Mouse (Mus musculus) midbrain, embryonic 10.5 days (tissue): ENCODE data around the gene Palm3. TPM values are rescaled to one million over a fixed set of nuclear protein-coding genes. Genes with fewer than 3 reads are reported as not detected.

Experiments used
- DNase-seq: peaks from one replicate; pipeline ENCODE4 v3.0.0-alpha.2; 2017; ENCODE audit warnings: low spot score
- H3K27ac ChIP-seq: fragments of 300-500 bp; sonication (generic); replicated peaks from 2 replicates; pipeline ENCODE4 v1.5.1; 2016; ENCODE audit warnings: mild to moderate bottlenecking
- H3K27me3 ChIP-seq: fragments of 300-500 bp; sonication (generic); 2 replicates; pipeline ENCODE4 v1.6.1; 2016; ENCODE audit warnings: low read depth, mild to moderate bottlenecking; ENCODE audit not compliant: poor library complexity, severe bottlenecking
- H3K36me3 ChIP-seq: fragments of 300-500 bp; sonication (generic); 2 replicates; pipeline ENCODE4 v1.6.1; 2016; ENCODE audit warnings: mild to moderate bottlenecking, moderate library complexity
- H3K4me1 ChIP-seq: fragments of 300-500 bp; sonication (generic); 2 replicates; pipeline ENCODE4 v1.6.1; 2016
- H3K4me3 ChIP-seq: fragments of 300-500 bp; sonication (generic); 2 replicates; pipeline ENCODE4 v1.5.1; 2016; ENCODE audit warnings: mild to moderate bottlenecking, moderate library complexity
- H3K9me3 ChIP-seq: fragments of 300-500 bp; sonication (generic); replicated peaks from 2 replicates; pipeline ENCODE4 v1.6.1; 2016; ENCODE audit warnings: mild to moderate bottlenecking
- WGBS: fragments of 180-500 bp; shearing (Covaris S2); methylation state at CpG from one replicate; pipeline ENCODE4 v1.1.7; 2016; 5-methylcytosine and 5-hydroxymethylcytosine counted together
- polyA plus RNA-seq: library from polyadenylated mRNA; unstranded; fragments of >200 nt; fragmentation: Nextera tagmentation; extraction: Ambion mirVana; gene quantifications from 2 replicates; pipeline ENCODE4 v1.2.1, GENCODE M21; 2016

Gene Palm3
- polyA plus RNA-seq, 1 experiment from 2014 or later = 7.9 TPM

- under 1% methylated on average over 51 of the region's 51 CpGs for WGBS
- Histone ChIP-seq H3K4me1 (peaks cover 40% of the 10 kb centered on the region), H3K27me3 (no peaks in the 10 kb centered on the region), H3K4me3 (peak within 1 kb of the TSS; percentile 90), H3K27ac (peak within 1 kb of the TSS; percentile 97), H3K9me3 (no peaks in the 10 kb centered on the region), H3K36me3 (no peaks in the 10 kb centered on the region)
- DNase-seq = peak; percentile 99
Observed at GRCm38 (mm10) chr8:84066291-84066930, 45.1 kb downstream of the Palm3 start, which contains the start of gene Rfx1. Gene Rfx1 (plus strand): TSS chr8:84066834.

GRCm38 (mm10) chr8:84067047-84067573, 45.8 kb downstream of the Palm3 start:
- no peaks in the 10 kb centered on the region for H3K9me3 ChIP-seq
- H3K4me3 ChIP-seq = peak overlapping the region; percentile 90
- H3K36me3 ChIP-seq = no peaks in the 10 kb centered on the region
- under 1% methylated on average over 58 of the region's 58 CpGs for WGBS
- H3K27ac ChIP-seq = peak overlapping the region; percentile 97
- peak; percentile 96 for DNase-seq
- no peaks in the 10 kb centered on the region for H3K27me3 ChIP-seq
- peaks cover 45% of the 10 kb centered on the region for H3K4me1 ChIP-seq

DNA sequence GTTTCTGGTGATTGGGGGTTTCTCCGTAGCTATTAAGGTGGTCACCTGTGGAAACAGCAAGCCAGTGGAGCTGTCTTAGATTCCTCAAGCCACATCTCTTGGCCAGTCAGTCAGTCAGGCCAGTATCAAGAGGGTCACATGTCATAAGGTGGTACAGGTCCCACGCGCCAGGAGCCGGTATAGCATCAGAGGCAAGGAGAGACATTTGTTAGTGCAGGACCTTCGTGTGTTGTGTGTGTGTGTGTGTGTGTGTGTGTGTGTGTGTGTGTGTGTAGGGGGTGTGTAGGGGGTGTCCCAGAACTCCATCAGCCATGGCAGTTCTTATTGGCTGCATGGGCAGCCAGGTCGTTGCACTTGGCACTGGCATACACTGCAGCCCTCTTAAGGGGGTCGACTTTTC, 46.6 kb downstream of the Palm3 start:
- WGBS = 92% methylated on average over 7 of the region's 7 CpGs
- H3K4me3 ChIP-seq = peak overlapping the region; percentile 90
- H3K9me3 ChIP-seq = no peaks in the 10 kb centered on the region
- peak overlapping the region; percentile 7; the same call in 1 of the 2 replicates for H3K27ac ChIP-seq
- H3K4me1 ChIP-seq = peaks cover 53% of the 10 kb centered on the region
- H3K27me3 ChIP-seq = no peaks in the 10 kb centered on the region
- H3K36me3 ChIP-seq = no peaks in the 10 kb centered on the region
- DNase-seq = no peak

DNA sequence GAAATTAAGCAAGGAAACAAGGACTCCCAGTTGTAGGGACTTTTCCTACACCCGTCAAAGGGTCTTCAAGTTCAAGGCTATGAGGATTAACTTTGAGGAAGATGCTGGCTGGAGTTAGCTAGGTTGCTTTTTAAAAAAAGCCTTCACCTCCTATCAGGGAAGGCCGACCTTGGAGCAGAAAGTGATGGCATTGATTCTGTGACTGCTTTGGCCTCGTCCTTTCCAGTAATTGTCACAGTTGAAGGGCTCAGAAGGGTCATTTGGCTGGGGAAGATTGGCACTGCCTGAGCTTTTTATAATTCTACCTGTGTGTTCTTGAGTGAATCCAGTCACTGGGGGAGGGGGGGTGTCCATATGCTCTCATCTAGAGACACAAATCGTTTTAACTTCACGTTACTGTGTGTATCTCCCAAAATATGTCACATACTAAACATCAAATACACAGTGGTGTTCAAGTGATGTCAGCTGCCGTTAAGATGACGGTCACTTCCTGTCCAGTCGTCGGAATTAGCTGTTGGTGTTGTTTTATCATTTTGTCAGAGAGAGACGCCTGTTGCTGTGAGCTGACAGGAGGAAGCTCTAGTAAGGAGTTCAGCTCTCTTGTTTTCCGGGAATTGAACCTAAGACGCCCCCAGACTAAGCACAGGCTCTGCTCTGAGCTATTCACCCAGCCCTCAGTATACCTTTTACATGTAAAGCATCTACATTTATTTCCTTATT, 47.2 kb downstream of the Palm3 start:
- WGBS = 85% methylated on average over 12 of the region's 12 CpGs
- H3K27me3 ChIP-seq = no peaks in the 10 kb centered on the region
- H3K4me1 ChIP-seq = peaks cover 59% of the 10 kb centered on the region
- no peaks in the 10 kb centered on the region for H3K9me3 ChIP-seq
- H3K27ac ChIP-seq = no peak overlapping the region
- H3K4me3 ChIP-seq = peak overlapping the region; percentile 90
- DNase-seq = no peak
- no peaks in the 10 kb centered on the region for H3K36me3 ChIP-seq

- Histone ChIP-seq H3K4me1 (peaks cover 64% of the 10 kb centered on the region), H3K27ac (no peak overlapping the region)
- WGBS = 50% methylated on average over 1 of the region's 1 CpGs
Observed at GRCm38 (mm10) chr8:84069169-84069568, 47.9 kb downstream of the Palm3 start.

DNA sequence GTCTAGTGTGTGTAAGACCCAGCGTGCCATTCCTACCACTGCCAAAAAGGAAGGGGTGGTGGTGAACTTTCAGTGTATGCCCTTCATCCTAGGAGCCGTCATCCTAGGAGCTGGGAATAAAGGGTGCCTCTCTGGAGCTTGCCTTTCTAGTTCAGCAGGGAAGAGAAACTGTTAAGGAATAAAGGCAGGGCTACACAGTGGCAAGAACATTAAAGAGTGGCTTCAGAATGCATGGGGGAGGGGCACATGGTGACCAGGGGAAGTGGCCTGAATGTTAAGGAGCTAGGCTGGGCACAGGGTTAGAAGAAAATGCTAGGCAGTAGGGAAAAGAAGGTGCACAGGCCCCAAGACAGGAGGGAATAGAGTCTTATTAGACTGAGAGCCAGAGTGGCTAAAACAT, 48.5 kb downstream of the Palm3 start:
- no peak overlapping the region for H3K27ac ChIP-seq

More at GRCm38 (mm10) chr8:84069169-84069568, 47.9 kb downstream of the Palm3 start:
- DNase-seq = no peak
- no peak overlapping the region for H3K4me3 ChIP-seq
- H3K9me3 ChIP-seq = no peaks in the 10 kb centered on the region
- H3K36me3 ChIP-seq = peaks cover 5% of the 10 kb centered on the region
- H3K27me3 ChIP-seq = no peaks in the 10 kb centered on the region

DNA sequence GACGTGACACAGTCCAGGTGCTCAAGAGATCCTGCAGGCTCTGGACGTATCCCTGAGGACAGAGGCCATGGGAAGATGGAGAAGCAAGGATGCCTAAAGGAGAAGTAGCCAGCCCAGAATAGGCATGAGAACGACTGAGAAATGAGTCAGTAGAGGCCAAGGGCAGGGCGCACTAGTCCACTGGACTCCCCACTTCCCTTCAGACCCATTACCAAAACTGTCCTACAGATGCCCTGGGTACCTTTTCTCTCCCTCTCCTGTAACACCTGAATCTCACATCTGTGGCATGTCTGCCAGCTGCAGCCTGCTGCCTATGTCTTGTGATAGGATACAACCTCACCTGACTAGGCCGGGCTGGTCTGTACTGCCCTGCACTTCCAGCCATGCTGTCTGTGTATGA, 49.0 kb downstream of the Palm3 start:
- WGBS = 90% methylated on average over 5 of the region's 5 CpGs
- no peaks in the 10 kb centered on the region for H3K27me3 ChIP-seq
- no peak for DNase-seq
- peaks cover 16% of the 10 kb centered on the region for H3K36me3 ChIP-seq
- no peak overlapping the region for H3K4me3 ChIP-seq
- H3K27ac ChIP-seq = no peak overlapping the region
- H3K9me3 ChIP-seq = no peaks in the 10 kb centered on the region
- H3K4me1 ChIP-seq = peaks cover 72% of the 10 kb centered on the region

More for the DNA sequence above, 48.5 kb downstream of the Palm3 start:
- Histone ChIP-seq H3K4me1 (peaks cover 69% of the 10 kb centered on the region), H3K9me3 (no peaks in the 10 kb centered on the region), H3K27me3 (no peaks in the 10 kb centered on the region), H3K4me3 (no peak overlapping the region), H3K36me3 (peaks cover 11% of the 10 kb centered on the region)
- no peak for DNase-seq
- 74% methylated on average over 2 of the region's 2 CpGs for WGBS

DNA sequence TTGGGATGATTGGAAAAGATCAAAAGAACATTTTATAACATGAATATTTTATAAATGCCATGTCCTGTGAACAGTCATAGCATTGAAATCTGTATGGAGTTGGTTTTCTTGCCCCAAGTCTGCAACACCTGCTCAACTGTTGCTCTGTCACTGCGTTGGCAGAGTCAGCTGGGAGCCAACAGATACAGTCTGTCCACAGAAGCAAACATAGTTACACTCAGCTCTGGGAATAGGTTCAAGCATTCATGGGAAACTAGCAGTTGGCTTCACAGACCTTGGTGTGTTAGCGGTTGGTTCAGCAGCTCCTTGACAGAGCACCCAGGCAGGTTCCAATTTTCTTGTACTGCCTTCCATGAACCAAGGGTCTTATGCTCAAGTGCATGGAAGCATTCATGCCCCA, 49.4 kb downstream of the Palm3 start:
- H3K4me1 ChIP-seq = peaks cover 68% of the 10 kb centered on the region
- H3K27ac ChIP-seq = no peak overlapping the region
- H3K9me3 ChIP-seq = no peaks in the 10 kb centered on the region
- 93% methylated on average over 2 of the region's 2 CpGs for WGBS
- H3K36me3 ChIP-seq = peaks cover 20% of the 10 kb centered on the region
- no peaks in the 10 kb centered on the region for H3K27me3 ChIP-seq
- DNase-seq = no peak
- no peak overlapping the region for H3K4me3 ChIP-seq

DNA sequence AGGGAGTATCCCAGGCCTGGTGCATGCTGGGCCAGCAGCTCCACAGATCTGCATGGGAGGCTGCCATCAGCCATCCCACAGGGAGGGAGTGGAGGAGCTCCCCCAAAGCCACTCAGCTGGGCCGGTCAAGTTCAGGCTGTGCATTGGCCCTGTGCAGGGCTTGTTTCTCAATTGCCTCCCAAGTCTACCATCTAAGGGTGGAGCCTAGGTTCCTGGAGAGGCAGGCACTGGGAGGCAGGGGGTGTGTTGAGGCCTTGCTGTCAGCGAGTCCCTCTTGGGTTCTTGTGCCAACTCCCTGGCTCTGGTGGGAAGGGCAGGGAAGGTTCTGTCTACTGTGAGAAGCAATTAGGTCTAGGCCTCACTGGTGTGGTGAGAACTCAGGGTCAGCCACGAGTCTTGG, 50.6 kb downstream of the Palm3 start:
- Histone ChIP-seq H3K4me1 (peaks cover 69% of the 10 kb centered on the region), H3K27me3 (no peaks in the 10 kb centered on the region), H3K4me3 (no peak overlapping the region), H3K27ac (peak overlapping the region; percentile 28; the same call in 1 of the 2 replicates), H3K9me3 (no peaks in the 10 kb centered on the region), H3K36me3 (peaks cover 31% of the 10 kb centered on the region)
- DNase-seq = no peak
- 86% methylated on average over 3 of the region's 3 CpGs for WGBS

- peak overlapping the region; percentile 28; the same call in 1 of the 2 replicates for H3K27ac ChIP-seq
- no peaks in the 10 kb centered on the region for H3K9me3 ChIP-seq
- no peak for DNase-seq
- peaks cover 35% of the 10 kb centered on the region for H3K36me3 ChIP-seq
- no peaks in the 10 kb centered on the region for H3K27me3 ChIP-seq
- peaks cover 71% of the 10 kb centered on the region for H3K4me1 ChIP-seq
- H3K4me3 ChIP-seq = no peak overlapping the region
- WGBS = 87% methylated on average over 10 of the region's 10 CpGs
Observed at GRCm38 (mm10) chr8:84072321-84072720, 51.0 kb downstream of the Palm3 start.

DNA sequence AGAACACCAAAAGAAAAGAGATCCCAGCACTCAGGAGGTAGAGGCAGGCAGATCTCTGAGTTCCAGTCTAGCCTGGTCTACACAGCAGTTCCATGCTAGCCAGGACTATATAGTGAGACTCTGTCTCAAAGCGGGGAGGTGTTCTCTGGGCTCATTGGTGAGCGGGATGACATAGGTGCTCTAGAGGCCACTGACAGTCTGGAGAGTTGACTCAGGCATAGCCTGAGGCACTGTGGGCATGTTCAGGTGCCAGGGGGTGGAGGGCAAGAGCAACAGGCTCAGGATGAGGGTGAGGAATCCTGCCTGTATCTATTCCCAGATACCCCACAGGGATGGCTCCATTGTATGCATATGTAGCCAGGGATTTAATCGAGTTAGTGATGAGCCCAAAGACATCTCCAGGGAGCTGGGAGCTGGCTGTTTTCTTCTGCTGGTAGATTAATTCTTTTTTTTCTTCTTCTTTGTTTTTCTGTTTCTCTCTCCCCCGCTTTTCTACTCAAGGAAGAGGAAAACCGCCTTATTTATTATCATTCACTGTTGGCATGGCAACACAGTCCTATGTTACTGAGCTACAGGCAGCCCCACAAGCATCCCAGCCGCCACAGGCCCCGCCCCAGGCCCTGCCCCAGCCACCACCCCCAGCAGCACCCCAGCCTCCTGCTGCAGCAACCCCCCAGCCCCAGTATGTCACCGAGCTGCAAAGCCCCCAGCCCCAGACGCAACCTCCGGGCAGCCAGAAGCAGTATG, 52.1 kb downstream of the Palm3 start:
- H3K9me3 ChIP-seq = no peaks in the 10 kb centered on the region
- peaks cover 60% of the 10 kb centered on the region for H3K4me1 ChIP-seq
- no peak for DNase-seq
- H3K27ac ChIP-seq = 0 out of 2 replicates have a peak overlapping the region, but pooled peaks have one; percentile 4
- no peaks in the 10 kb centered on the region for H3K27me3 ChIP-seq
- peaks cover 42% of the 10 kb centered on the region for H3K36me3 ChIP-seq
- 51% methylated on average over 10 of the region's 10 CpGs for WGBS
- no peak overlapping the region for H3K4me3 ChIP-seq

GRCm38 (mm10) chr8:84076412-84076811, 55.1 kb downstream of the Palm3 start:
- peaks cover 67% of the 10 kb centered on the region for H3K36me3 ChIP-seq
- 88% methylated on average over 1 of the region's 1 CpGs for WGBS

More at GRCm38 (mm10) chr8:84076412-84076811, 55.1 kb downstream of the Palm3 start:
- Histone ChIP-seq H3K27me3 (no peaks in the 10 kb centered on the region), H3K4me3 (no peak overlapping the region), H3K27ac (no peak overlapping the region), H3K9me3 (no peaks in the 10 kb centered on the region), H3K4me1 (peaks cover 40% of the 10 kb centered on the region)
- DNase-seq = no peak
